Comparison of ENCODE assay signal across 9 mouse cellular contexts in the genomic region with DNA sequence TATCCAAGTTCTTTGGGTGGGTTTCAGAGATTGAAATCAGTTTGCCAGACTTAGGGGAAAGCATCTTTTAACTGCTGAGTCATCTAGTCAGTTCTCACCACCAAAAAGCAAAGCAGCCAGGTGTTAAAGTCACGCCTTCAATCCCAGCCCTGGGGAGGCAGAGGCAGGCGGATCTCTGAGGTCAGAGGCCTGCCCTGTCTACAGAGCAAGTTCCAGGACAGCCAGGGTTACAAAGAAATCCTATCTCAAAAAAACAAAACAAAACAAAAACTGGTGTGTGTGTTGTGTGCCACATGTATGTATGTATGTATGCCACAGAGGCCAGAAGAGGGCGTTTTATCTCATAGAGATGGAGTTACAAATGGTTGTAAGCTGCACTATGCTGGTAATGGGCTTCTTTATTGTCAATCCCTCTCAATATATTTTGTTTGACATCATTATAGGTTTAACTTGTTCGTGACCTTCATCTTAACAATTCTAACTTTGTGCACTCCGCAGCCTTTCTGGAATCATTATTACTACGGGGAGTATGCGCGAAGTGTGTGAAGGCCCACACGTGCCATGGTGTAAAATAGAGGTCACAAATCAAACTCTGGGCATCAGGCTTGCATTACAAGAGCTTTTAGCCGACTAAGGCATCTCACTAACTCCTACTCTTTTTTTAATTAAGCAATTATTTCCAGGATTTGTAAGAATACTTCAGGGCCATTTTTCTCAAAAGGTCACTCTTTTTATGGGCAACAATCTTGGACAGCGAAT. TPM values are rescaled to one million over a fixed set of nuclear protein-coding genes. Genes with fewer than 3 reads are reported as not detected.
A peak's percentile ranks its signal among the peaks of the same experiment; 100 is the strongest.
DNase-seq lines count a peak whose midpoint lies in the region; ATAC-seq and TF ChIP-seq lines count a peak whose summit lies in the region.
"Had no signal": no experiment of that assay in that cellular context is flagged by ENCODE, and none has a peak within 500 bp of the region (broad histone marks: within the 10 kb centered on the region; RNA-seq: fewer than 3 reads in every experiment).

No protein-coding gene starts in this region.

- no peak for TF ChIP-seq CTCF in lung, adult 2 months (IDR thresholded peaks at IDR 0.05; ENCODE audit: insufficient read depth, low read length)
- TF ChIP-seq CTCF in small intestine, adult 2 months (IDR thresholded peaks at IDR 0.05; ENCODE audit: extremely low read depth, insufficient read length, insufficient replicate concordance, low read depth, low read length): no peak

- H3K4me1 ChIP-seq in lung, adult 2 months (ENCODE audit: control insufficient read depth, insufficient read depth, low read length): no peaks in the 10 kb centered on the region
- peaks cover 13% of the 10 kb centered on the region for H3K4me1 ChIP-seq in forebrain, embryonic 12.5 days
- 0 out of 2 replicates have a peak, but pooled peaks cover 11% of the 10 kb centered on the region for H3K4me1 ChIP-seq in limb, embryonic 14.5 days (ENCODE audit: control insufficient read depth, insufficient read depth, low read length)
- no peaks in the 10 kb centered on the region for H3K4me1 ChIP-seq in small intestine, adult 2 months (ENCODE audit: control insufficient read depth, insufficient read depth, insufficient read length, low read length)

- no peak for TF ChIP-seq POLR2A in lung, adult 2 months (IDR thresholded peaks at IDR 0.05; ENCODE audit: borderline replicate concordance, extremely low read depth, low read depth, low read length)
- TF ChIP-seq POLR2A in limb, embryonic 14.5 days (IDR thresholded peaks at IDR 0.05; ENCODE audit: borderline replicate concordance, extremely low read depth, insufficient read depth, insufficient read length): no peak
- TF ChIP-seq POLR2A in small intestine, adult 2 months (IDR thresholded peaks at IDR 0.05; ENCODE audit: low read depth, low read length): no peak

- peaks cover 16% of the 10 kb centered on the region for H3K36me3 ChIP-seq in forebrain, embryonic 12.5 days (replicated peaks)
- peaks cover 17% of the 10 kb centered on the region for H3K36me3 ChIP-seq in limb, embryonic 14.5 days (ENCODE audit: control insufficient read depth, insufficient read depth, low read length)
- peaks cover 5% of the 10 kb centered on the region for H3K36me3 ChIP-seq in small intestine, adult 2 months (ENCODE audit: control insufficient read depth, insufficient read depth, low read length)

- peak overlapping the region; percentile 78 for H3K4me2 ChIP-seq in forebrain, embryonic 12.5 days
- peak overlapping the region; percentile 65 for H3K4me2 ChIP-seq in limb, embryonic 14.5 days (replicated peaks; ENCODE audit: low read depth, low read length, severe bottlenecking)

- H3K27me3 ChIP-seq in forebrain, embryonic 12.5 days: no peaks in the 10 kb centered on the region
- no peaks in the 10 kb centered on the region for H3K27me3 ChIP-seq in limb, embryonic 14.5 days (ENCODE audit: control insufficient read depth, insufficient read depth, low read length)
- H3K27me3 ChIP-seq in small intestine, adult 2 months (ENCODE audit: control insufficient read depth, insufficient read depth, low read length): no peaks in the 10 kb centered on the region

- WGBS in lung, adult 2 months: 58% methylated on average over 11 of the region's 11 CpGs
- 53% methylated on average over 11 of the region's 11 CpGs for WGBS in forebrain, embryonic 12.5 days
- 48% methylated on average over 11 of the region's 11 CpGs for WGBS in limb, embryonic 14.5 days
- 65% methylated on average over 11 of the region's 11 CpGs for WGBS in small intestine, adult 2 months

- DNase-seq in lung, adult 2 months: peak; percentile 7
- DNase-seq in lung, postnatal 10 days: no peak
- DNase-seq in adipocyte (ENCODE audit: low spot score): peak; percentile 15
- no peak for DNase-seq in limb, embryonic 14.5 days (ENCODE audit: low spot score)
- no peak for DNase-seq in urinary bladder, adult 2 months (ENCODE audit: low spot score)
- no peak for DNase-seq in lung, postnatal 4 days

- H3K27ac ChIP-seq in forebrain, embryonic 12.5 days: peak overlapping the region; percentile 79
- H3K27ac ChIP-seq in limb, embryonic 14.5 days (replicated peaks; ENCODE audit: low read depth, low read length): peak overlapping the region; percentile 55; the same call in 1 of the 2 replicates
- H3K27ac ChIP-seq in small intestine, adult 2 months (ENCODE audit: insufficient read depth, low read depth, low read length): peak overlapping the region; percentile 48

- H3K4me3 ChIP-seq in lung, adult 2 months (replicated peaks; ENCODE audit: extremely low read depth, low read depth, low read length): peak overlapping the region; percentile 98
- H3K4me3 ChIP-seq in forebrain, embryonic 12.5 days (replicated peaks): peak overlapping the region; percentile 68
- H3K4me3 ChIP-seq in limb, embryonic 14.5 days (replicated peaks; ENCODE audit: low read length): peak overlapping the region; percentile 84
- H3K4me3 ChIP-seq in small intestine, adult 2 months (ENCODE audit: low read depth, low read length): peak overlapping the region; percentile 89

- H3K9ac ChIP-seq in forebrain, embryonic 12.5 days: peak overlapping the region; percentile 33; the same call in 1 of the 2 replicates
- peak overlapping the region; percentile 64 for H3K9ac ChIP-seq in limb, embryonic 14.5 days (ENCODE audit: low read depth, low read length, severe bottlenecking)

- peak; percentile 45; the same call in 1 of the 2 replicates for ATAC-seq in forebrain, embryonic 12.5 days (ENCODE audit: low FRiP score)
- no peak for ATAC-seq in limb, embryonic 14.5 days (ENCODE audit: low FRiP score, low read depth)

- no peaks in the 10 kb centered on the region for H3K9me3 ChIP-seq in forebrain, embryonic 12.5 days
- H3K9me3 ChIP-seq in limb, embryonic 14.5 days (ENCODE audit: control insufficient read depth, low read length): no peaks in the 10 kb centered on the region

RNA-seq across cellular contexts. Expression of a gene that starts 0.6 kb away (rescaled TPM):
- polyA plus RNA-seq in lung, adult 2 months (2012; rRNA removed): 4.1 and 6.0 TPM in 2 replicates
- 16.4 and 18.6 TPM in 2 replicates for polyA plus RNA-seq in forebrain, embryonic 12.5 days (2016; fragmentation: Nextera tagmentation; extraction: Ambion mirVana)
- polyA plus RNA-seq in limb, embryonic 14.5 days (2012; rRNA removed): 28.9 and 34.0 TPM in 2 replicates
- 16.7 and 21.1 TPM in 2 replicates for polyA plus RNA-seq in limb, embryonic 14.5 days (2014; fragmentation: Nextera tagmentation; extraction: Ambion mirVana)
- 2.4 TPM in 2 replicates for polyA plus RNA-seq in small intestine, adult 2 months (2012; rRNA removed)
- 18.2 and 18.4 TPM in 2 replicates for polyA plus RNA-seq in urinary bladder, adult 2 months (2012; rRNA removed)

RNA-seq across cellular contexts. Expression of a gene that starts 41.1 kb away (rescaled TPM):
- polyA plus RNA-seq in lung, adult 2 months (2012; rRNA removed): 1.7 and 6.7 TPM in 2 replicates
- 73.3 and 76.3 TPM in 2 replicates for polyA plus RNA-seq in forebrain, embryonic 12.5 days (2016; fragmentation: Nextera tagmentation; extraction: Ambion mirVana)
- polyA plus RNA-seq in limb, embryonic 14.5 days (2012; rRNA removed): 10.5 and 13.6 TPM in 2 replicates
- polyA plus RNA-seq in limb, embryonic 14.5 days (2014; fragmentation: Nextera tagmentation; extraction: Ambion mirVana): 55.2 and 56.0 TPM in 2 replicates
- 0.18 and 1.6 TPM in 2 replicates for polyA plus RNA-seq in small intestine, adult 2 months (2012; rRNA removed)
- 4.5 TPM in 2 replicates for polyA plus RNA-seq in urinary bladder, adult 2 months (2012; rRNA removed)

RNA-seq across cellular contexts. Expression of a gene that starts 53.8 kb away (rescaled TPM):
- not detected in 2 replicates for polyA plus RNA-seq in lung, adult 2 months (2012; rRNA removed)
- not detected in 2 replicates for polyA plus RNA-seq in forebrain, embryonic 12.5 days (2016; fragmentation: Nextera tagmentation; extraction: Ambion mirVana)
- polyA plus RNA-seq in limb, embryonic 14.5 days (2012; rRNA removed): not detected in 2 replicates
- polyA plus RNA-seq in limb, embryonic 14.5 days (2014; fragmentation: Nextera tagmentation; extraction: Ambion mirVana): not detected in 2 replicates
- polyA plus RNA-seq in small intestine, adult 2 months (2012; rRNA removed): not detected in 2 replicates
- polyA plus RNA-seq in urinary bladder, adult 2 months (2012; rRNA removed): not detected in 2 replicates
- polyA plus RNA-seq: large intestine, adult 2 months had no signal

Comparison
In these comparisons a context has a peak if more than half of its experiments do, and no peak if none do; other contexts are left out.
1. DNase-seq: peak in lung, adult 2 months (single experiment) and adipocyte (single experiment); none in lung, postnatal 10 days (single experiment), limb, embryonic 14.5 days (single experiment), urinary bladder, adult 2 months (single experiment) and lung, postnatal 4 days (0 of 2).
2. Peak in every context shown above with its lines, with median percentiles within 50 percentile points of each other: H3K4me3 ChIP-seq and H3K27ac ChIP-seq.